Mouse (Mus musculus) embryonic stem cell, embryonic (primary cell): ENCODE measurements around the gene Xrra1.
"Not testable (repeated sequence)": the region's sequence is repeated elsewhere in the genome, so short reads cannot be mapped to it uniquely, and the experiment has no call there.

Experiments
- CTCF ChIA-PET, 4 experiments: fragments of 300-600 bp in 2 of 4; fragments of 350-600 bp in 2 of 4; sonication (Branson Sonifier 250); formaldehyde crosslinking; loops; one replicate each; lab custom pipeline; 2022; ENCODE audit warnings: inconsistent platforms in 2 of 4; lab: Charles Lee
- POLR2A ChIA-PET, 4 experiments: fragments of 300-600 bp in 2 of 4; fragments of 350-600 bp in 2 of 4; sonication (Branson Sonifier 250); formaldehyde crosslinking; loops; one replicate each; lab custom pipeline; 2022; ENCODE audit warnings: antibody characterized with exemption in 4 of 4, inconsistent platforms in 1 of 4; lab: Charles Lee

Gene Xrra1

DNA sequence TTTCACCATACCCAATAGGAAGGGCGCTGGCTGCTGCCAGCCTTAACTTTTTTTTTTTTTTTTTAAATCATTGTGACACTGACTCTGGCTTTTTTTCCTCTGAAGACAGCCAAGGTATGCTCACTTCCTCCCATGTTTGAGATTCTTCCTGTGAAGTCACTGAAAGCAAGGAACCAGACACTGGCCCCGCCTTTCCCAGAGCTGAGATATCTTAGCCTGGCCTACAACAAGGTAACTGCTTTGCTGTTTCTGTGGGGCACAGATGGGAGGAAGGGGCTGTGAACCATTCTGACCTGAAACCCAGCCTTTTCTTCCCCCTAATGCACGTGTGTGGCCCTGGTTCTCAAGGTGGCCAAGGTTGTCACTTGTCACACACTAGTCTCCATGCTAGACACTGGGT, 47.4 kb downstream of the Xrra1 start:
- ChIA-PET POLR2A (interaction anchor here in 1 of 4 experiments (0.7 to 1.4 kb wide), 3 partner anchors 9 to 1110 kb away, joined by 3 to 4 read pairs (median 3); no protein-coding TSS in a partner anchor), CTCF (interaction anchor here in 1 of 4 experiments (1.1 kb wide), 1 partner anchor 10 kb away, joined by 5 read pairs; no protein-coding TSS in a partner anchor)

DNA sequence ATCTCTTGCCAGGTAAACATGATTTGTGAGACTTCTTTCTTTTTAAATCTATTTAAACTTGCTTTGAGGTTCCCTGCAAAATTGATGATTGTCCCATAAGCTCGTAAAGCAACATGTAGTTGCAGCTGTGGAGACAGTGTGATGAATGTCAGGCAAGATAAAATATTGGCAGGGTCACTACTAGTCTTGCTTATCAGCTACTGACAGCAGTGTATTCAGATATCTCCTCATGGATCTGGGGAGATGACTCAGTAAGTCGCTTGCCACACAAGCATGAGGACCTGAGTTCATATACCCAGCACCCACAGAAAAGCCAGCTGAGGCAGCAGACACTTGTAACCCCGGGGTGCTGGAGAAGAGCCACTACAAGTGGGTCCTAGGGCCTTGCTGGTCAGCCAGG, 48.5 kb downstream of the Xrra1 start:
- ChIA-PET POLR2A (interaction anchor here in 2 of 4 experiments (0.6 to 1.4 kb wide), 3 partner anchors 9 to 73 kb away, joined by 3 to 4 read pairs (median 3); no protein-coding TSS in a partner anchor), CTCF (interaction anchor here in 3 of 4 experiments (1.0 to 2.3 kb wide), 5 partner anchors 9 to 248 kb away, joined by 3 to 9 read pairs (median 3); no protein-coding TSS in a partner anchor)

DNA sequence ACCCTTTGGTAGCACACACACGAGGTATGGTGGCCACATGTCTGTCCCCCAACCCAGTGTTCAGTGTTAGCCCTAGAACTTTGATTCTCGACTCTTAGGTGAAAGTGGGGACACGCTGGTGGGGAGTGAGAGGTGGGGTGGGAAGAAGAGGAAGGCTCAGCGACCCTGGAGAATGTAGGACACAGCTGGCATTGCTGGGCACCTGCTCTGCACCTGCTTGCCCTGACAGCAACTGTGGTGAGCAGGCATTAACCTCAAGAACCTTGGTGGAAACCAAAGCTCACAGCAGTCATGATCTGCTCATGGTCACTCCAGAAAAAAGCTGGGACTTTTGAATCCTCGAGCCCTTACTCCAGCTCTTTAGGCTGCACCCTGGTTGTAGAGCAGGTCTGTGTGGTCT, 52.1 kb downstream of the Xrra1 start:
- CTCF ChIA-PET = interaction anchor here in 3 of 4 experiments (0.6 to 1.2 kb wide), 4 partner anchors 9 to 411 kb away, joined by 3 to 4 read pairs (median 4); no protein-coding TSS in a partner anchor
- POLR2A ChIA-PET = interaction anchor here in 1 of 4 experiments (1.3 to 1.6 kb wide), 2 partner anchors 16 to 248 kb away, joined by 3 to 4 read pairs; partner anchors contain the start of gene Lipt2

DNA sequence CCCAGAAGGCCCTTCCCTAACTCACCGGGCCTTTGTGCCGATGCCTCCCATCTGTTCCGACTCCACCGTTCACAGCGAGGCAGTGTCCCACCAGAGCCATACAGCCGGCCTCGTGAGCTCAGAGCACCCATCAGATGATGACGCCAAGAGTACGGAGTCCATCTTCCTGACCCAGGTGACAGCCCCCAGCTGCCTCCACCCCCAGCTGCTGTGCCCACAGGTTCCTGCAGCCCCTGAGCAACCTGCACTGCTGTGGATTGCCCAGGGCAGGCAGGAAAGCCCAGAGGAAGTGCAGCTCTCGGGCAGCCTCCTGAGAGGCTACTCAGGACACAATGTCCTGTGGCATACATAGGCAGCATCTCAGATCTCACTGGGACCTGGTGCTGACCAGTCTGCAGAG, 55.4 kb downstream of the Xrra1 start:
- ChIA-PET CTCF (no interaction called here), POLR2A (interaction anchor here in 1 of 4 experiments (0.6 to 1.0 kb wide), 2 partner anchors 10 to 599 kb away, joined by 3 to 5 read pairs; no protein-coding TSS in a partner anchor)

DNA sequence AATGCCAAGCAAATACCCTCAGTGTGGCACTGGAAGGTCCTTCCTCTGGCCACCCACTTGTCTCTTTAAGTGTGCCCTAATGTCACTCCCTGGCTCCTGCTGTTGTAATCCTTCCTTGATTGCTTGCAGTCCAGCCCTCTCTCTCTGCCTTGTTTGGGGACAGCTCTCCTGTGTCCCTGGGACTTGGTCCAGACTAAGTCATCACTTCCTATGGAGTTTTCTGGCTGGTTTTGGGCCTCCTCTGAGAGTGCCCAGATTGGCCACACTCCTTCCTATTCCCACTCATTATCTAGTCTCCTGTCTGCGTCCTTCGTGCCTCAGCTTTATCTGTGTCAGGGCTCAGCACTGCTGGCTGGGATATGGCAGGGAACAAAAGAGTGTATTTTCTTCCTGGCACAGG, 56.6 kb downstream of the Xrra1 start:
- POLR2A ChIA-PET = interaction anchor here in 2 of 4 experiments (0.5 to 1.3 kb wide), 3 partner anchors 9 to 555 kb away, joined by 3 read pairs; no protein-coding TSS in a partner anchor
- CTCF ChIA-PET = interaction anchor here in 2 of 4 experiments (1.3 to 2.2 kb wide), 2 partner anchors 102 to 290 kb away, joined by 3 to 6 read pairs; no protein-coding TSS in a partner anchor

DNA sequence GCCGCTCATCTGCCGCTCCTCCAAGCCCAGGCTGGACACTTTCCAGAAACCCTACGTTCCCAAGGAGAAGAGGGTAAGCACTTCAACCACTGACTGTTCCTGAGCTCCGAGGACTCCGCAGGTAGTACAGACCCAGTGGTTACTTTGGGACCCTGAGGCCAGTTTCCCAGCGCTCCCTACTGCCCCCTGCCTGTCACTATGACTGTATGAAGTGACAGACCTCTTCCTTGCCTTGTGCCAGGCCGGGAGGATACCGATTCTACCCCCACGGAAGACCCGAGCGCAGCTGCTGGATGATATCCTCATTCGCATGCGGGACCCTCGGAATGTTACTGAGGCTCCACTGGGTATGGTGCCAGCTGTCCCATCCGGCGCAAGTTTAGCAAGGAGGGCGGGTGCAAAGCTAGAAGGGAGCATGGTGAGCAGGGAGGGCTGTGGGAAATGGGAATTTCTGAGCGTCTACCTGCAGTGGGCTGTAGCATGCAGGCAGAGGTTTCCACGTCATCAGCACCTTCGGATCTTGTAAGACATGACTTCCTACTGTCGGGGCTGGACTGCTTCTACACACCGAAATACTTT, 57.9 kb downstream of the Xrra1 start:
- POLR2A ChIA-PET = interaction anchor here in 3 of 4 experiments (0.7 to 1.6 kb wide), 12 partner anchors 9 to 433 kb away, joined by 3 to 6 read pairs (median 4); partner anchors contain the start of genes Pold3 (in 1 of the 3), Rnf169 (in 1 of the 3) and Rps3 (in 1 of the 3)

DNA sequence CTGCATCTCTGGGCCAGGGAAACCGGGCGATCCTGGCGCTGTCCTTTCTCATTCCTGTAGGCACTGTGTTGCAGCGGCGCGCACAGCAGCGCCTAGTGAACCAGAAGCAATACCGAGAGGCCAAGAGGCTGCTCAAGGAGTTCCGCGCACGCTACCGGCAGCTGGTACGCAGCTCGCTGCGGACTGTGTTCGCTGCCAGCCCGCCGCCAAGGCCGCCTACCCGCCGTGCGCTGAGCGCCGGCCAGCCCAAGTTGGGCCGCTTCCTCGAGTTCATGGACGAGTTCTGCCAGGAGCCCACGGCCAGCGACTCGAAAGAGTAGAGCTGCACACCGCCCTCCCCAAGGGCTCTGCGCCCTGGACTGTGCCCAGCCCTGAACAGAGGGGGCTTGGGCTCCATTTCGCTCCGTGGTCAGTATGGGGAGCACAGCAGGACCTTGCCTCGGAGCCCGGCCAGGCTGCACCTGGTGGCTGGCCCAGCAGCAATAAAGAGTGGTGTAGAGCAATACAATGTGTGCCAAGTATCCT, 58.5 kb downstream of the Xrra1 start:
- POLR2A ChIA-PET = interaction anchor here in 2 of 4 experiments (0.7 to 1.6 kb wide), 6 partner anchors 13 to 417 kb away, joined by 3 to 5 read pairs (median 4); partner anchors contain the start of gene Pold3 (in 1 of the 2)
- CTCF ChIA-PET = interaction anchor here (0.7 to 3.4 kb wide), 24 partner anchors 8 to 491 kb away, joined by 3 to 16 read pairs (median 4); partner anchors contain the start of gene Rnf169 (in 1 of the 4)

More for the DNA sequence above, 57.9 kb downstream of the Xrra1 start:
- CTCF ChIA-PET = interaction anchor here (0.5 to 3.4 kb wide), 37 partner anchors 8 to 491 kb away, joined by 3 to 16 read pairs (median 3); partner anchors contain the start of gene Rnf169 (in 1 of the 4)

DNA sequence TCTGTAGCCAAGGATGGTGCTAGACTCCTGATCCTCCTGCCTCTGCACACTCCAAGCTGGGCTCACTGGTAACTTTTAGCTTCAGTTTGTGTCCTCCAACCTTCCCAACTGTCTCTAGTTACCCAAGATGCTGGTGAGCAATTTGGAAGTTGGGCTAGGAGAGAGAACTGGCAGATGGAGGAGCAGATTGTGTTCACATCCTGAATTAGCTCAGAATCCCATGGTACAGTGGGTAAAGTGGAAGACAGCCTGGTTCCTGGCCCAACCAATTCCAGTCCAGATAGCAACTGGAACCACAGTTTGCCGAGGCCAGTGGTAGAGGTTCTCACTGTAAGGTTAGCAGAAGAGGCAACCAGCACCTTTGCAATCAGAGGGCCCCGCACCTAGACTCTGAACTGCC, 60.2 kb downstream of the Xrra1 start:
- ChIA-PET POLR2A (interaction anchor here in 2 of 4 experiments (0.6 to 0.9 kb wide), 3 partner anchors 16 to 336 kb away, joined by 3 read pairs; no protein-coding TSS in a partner anchor), CTCF (interaction anchor here in 1 of 4 experiments (3.4 kb wide), 1 partner anchor 9 kb away, joined by 16 read pairs; no protein-coding TSS in a partner anchor)

DNA sequence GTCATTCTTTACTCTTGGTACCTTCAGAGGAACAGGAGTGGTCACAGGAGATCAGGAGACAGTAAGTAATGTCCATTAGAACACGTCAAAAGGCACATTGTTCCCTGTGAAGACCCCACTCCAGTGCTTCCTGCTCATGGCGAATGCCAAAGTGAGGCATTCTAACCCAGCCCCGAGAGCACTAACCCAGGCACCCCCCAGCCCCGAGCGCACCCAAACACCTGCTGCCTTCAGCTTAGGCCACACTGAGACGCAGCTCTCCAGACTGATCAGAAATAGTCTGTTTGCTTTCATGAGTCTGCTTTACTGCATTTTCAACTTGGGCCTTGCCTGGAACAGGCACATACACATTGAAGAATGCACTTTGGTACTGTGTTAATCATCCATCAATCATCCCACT, 61.1 kb downstream of the Xrra1 start:
- POLR2A ChIA-PET = interaction anchor here in 1 of 4 experiments (1.3 to 1.5 kb wide), 3 partner anchors 8 to 42 kb away, joined by 3 to 4 read pairs (median 3); no protein-coding TSS in a partner anchor
- CTCF ChIA-PET = interaction anchor here in 2 of 4 experiments (0.5 to 1.5 kb wide), 3 partner anchors 43 to 220 kb away, joined by 3 to 4 read pairs (median 3); no protein-coding TSS in a partner anchor

DNA sequence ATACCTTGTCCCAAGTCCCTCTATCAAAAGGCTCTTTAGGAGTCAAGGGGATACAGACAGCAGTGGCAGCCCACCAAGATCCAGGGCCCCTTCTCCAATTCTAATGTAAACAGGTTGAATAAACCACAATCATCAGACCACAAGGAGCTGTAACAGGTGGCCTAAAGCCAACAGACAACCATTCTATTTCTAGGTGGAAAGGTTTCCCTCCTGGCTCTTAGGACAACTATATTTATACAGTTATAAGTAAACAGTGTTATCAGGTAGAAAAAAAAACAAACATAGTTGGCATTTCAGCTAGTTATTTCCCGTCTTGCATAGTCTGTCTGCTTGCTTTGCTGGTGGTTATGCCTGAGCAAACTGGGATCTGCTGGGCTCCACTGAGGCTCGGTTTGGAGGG, 61.5 kb downstream of the Xrra1 start:
- ChIA-PET POLR2A (interaction anchor here in 2 of 4 experiments (0.6 to 1.5 kb wide), 5 partner anchors 8 to 90 kb away, joined by 3 to 4 read pairs (median 3); no protein-coding TSS in a partner anchor), CTCF (interaction anchor here in 2 of 4 experiments (0.5 to 1.5 kb wide), 4 partner anchors 44 to 221 kb away, joined by 3 to 4 read pairs (median 4); no protein-coding TSS in a partner anchor)

DNA sequence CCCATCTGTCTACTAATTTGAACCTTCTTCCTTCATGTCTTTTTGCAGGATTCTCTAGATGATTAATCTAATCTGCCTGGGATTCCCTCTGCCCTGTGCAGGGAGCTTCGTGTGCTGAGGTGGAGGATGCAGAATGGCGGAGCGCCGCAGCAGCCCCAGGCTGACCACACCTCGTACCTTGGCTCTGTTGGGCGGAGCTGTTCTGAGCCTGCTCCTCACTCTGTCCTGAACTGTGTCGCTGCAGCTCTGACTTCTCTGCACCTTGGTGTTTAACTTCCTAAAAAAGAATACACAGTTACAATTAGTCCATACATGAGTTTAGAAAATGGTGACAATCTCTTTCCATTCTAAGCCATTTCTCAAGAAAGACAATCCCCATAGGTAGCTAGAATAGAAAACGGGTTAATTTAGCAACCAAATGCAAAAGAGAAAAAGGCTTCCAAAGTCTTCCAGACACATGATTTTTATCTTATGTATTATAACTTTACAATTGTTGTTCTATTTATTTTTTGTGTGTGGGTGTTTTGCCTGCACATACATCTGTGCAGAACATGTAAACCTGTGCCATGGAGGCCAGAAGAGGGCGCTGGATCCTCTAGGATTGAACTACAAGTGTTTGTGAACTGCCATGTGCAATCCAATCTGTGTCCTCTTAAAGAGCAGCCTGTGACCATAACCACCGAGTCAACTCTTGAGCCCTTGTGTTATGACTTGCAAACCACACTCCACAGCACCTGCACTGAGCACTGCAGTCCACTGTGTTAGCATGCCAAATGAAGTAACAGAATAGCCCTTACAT, 68.2 kb downstream of the Xrra1 start:
- ChIA-PET CTCF (interaction anchor here in 3 of 4 experiments (0.8 to 3.0 kb wide), 11 partner anchors 9 to 77 kb away, joined by 3 to 16 read pairs (median 5); partner anchors contain the start of gene Rnf169 (in 2 of the 3)), POLR2A (interaction anchor here in 3 of 4 experiments (0.6 to 1.7 kb wide), 8 partner anchors 44 to 1235 kb away, joined by 3 to 7 read pairs (median 4); partner anchors contain the start of gene Rnf169 (in 2 of the 3))

DNA sequence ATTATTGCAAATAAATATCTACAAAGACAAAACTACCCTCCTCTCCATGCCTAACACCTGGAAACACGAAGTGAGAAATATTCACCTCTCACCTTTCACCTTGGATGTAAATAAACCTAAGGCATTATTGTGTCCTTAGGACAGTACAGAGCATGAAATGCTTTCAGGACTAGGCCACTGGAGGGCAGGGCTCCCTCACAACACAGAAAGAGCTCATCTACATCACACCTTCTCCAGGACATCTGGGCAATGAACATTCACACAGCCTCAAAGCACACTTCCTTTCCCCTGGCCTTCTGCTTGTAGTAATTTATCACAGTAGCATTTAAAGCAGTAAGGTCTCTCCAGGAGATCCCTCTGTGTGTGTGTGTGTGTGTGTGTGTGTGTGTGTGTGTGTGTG, 76.8 kb downstream of the Xrra1 start:
- ChIA-PET POLR2A (interaction anchor here in 2 of 4 experiments (0.7 to 1.3 kb wide), 6 partner anchors 8 to 44 kb away, joined by 3 to 6 read pairs (median 4); partner anchors contain the start of gene Rnf169 (in 2 of the 2)), CTCF (interaction anchor here in 1 of 4 experiments (0.6 to 1.2 kb wide), 4 partner anchors 30 to 187 kb away, joined by 3 to 5 read pairs (median 4); no protein-coding TSS in a partner anchor)

DNA sequence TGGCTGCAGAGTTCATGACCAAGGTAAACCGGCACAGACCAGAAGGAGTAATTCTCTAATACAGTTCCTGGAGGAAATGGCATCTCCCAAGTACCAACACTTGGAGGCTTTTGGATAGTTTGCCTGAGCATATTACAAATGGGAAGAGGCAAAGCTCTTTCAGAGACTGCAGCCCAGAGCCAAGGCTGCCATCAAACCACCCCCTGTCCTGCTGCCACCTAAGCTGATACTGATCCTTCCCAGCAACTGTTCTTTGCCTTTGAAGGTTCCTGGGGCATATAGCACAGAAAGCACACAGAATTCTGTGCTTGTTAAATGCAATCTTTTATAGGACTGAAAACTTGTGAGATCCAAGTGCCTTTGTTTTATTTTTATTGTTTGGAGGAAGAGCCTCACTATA, 81.8 kb downstream of the Xrra1 start:
- CTCF ChIA-PET = no interaction called here
- POLR2A ChIA-PET = interaction anchor here in 1 of 4 experiments (0.9 kb wide), 1 partner anchor 9 kb away, joined by 4 read pairs; no protein-coding TSS in a partner anchor

DNA sequence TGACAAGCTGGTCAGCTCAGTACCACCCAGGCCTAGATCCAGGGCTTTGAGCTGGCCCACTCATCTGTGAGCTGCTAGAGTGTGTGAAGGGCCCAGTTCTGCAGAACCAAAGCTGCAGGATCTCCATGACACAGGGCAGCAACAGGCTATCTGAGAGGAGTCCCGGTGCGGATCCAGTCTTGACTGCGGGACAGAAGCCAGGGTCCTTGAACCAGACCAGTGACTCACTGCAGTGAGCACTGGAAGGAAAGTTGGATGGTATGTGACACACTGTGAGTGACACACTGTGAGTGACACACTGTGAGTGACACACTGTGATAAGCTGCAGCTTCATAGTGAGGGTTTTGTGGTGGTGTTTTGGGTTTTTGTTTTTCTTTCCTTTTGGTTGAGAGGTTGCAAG, 85.6 kb downstream of the Xrra1 start:
- ChIA-PET POLR2A (interaction anchor here in 2 of 4 experiments (0.8 to 1.9 kb wide), 5 partner anchors 9 to 35 kb away, joined by 3 to 6 read pairs (median 3); partner anchors contain the start of gene Rnf169 (in 1 of the 2)), CTCF (no interaction called here)

DNA sequence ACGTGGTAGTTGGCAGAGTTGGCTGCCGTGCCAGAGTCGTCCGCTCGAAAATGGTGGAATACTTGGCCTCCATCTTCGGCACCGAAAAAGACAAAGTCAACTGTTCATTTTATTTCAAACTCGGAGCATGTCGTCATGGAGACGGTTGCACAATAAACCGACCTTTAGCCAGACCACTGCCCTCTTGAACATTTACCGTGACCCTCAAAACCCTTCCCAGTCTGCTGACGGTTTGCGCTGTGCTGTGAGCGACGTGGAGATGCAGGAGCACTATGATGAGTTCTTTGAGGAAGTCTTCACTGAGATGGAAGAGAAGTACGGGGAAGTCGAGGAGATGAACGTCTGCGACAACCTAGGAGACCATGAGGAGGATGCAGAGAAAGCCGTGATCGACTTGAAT, 86.1 kb downstream of the Xrra1 start:
- CTCF ChIA-PET = not testable (repeated sequence)

DNA sequence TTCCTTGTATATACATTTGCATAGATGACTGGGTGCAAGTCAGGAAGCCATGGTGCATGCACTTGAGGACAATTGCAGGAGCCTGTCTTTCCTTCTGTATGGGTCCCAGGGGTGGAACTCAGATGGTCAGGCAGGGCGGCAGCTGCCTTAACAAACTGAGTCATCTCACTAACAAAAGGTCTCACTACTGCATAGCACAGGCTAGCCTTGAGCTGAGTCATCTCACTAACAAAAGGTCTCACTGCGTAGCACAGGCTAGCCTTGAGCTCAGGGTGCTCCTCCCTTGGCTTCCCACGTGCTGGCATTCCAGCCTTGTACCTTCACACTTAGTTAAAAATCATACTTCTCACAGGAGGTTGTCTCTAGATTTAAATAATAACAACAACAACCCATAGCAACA, 87.0 kb downstream of the Xrra1 start:
- ChIA-PET CTCF (interaction anchor here in 1 of 4 experiments (0.5 kb wide), 1 partner anchor 30 kb away, joined by 3 read pairs; no protein-coding TSS in a partner anchor), POLR2A (interaction anchor here in 3 of 4 experiments (1.2 to 1.9 kb wide), 11 partner anchors 9 to 44 kb away, joined by 3 to 15 read pairs (median 4); partner anchors contain the start of gene Rnf169 (in 2 of the 3))

More for the DNA sequence above, 86.1 kb downstream of the Xrra1 start:
- POLR2A ChIA-PET = interaction anchor here in 1 of 4 experiments (1.5 kb wide), 2 partner anchors 12 to 29 kb away, joined by 3 to 5 read pairs; no protein-coding TSS in a partner anchor
